In genomic region chrX:7915669-7916068, GRCm38 (mm10) we compare ENCODE assay signal across 15 mouse cellular contexts. TPM values are rescaled to one million over a fixed set of nuclear protein-coding genes. Genes with fewer than 3 reads are reported as not detected.
DNase-seq lines count a peak whose midpoint lies in the region; ATAC-seq and TF ChIP-seq lines count a peak whose summit lies in the region.
"Not testable (repeated sequence)": the region's sequence is repeated elsewhere in the genome, so short reads cannot be mapped to it uniquely, and the experiment has no call there.
"Had no signal": no experiment of that assay in that cellular context is flagged by ENCODE, and none has a peak within 500 bp of the region (broad histone marks: within the 10 kb centered on the region; RNA-seq: fewer than 3 reads in every experiment).

No protein-coding gene starts in this region.

- not testable (repeated sequence) for H3K27ac ChIP-seq in CH12.LX (ENCODE audit: insufficient read depth, low read depth); hindbrain, postnatal 0 days; lung, postnatal 0 days (ENCODE audit: low read length)

- WGBS in hindbrain, postnatal 0 days: 26% methylated on average over 3 of the region's 3 CpGs
- WGBS in lung, postnatal 0 days: 17% methylated on average over 3 of the region's 3 CpGs

- not testable (repeated sequence) for H3K9ac ChIP-seq in CH12.LX (ENCODE audit: insufficient read depth, low read depth); hindbrain, postnatal 0 days (replicated peaks; ENCODE audit: low read length); lung, postnatal 0 days (replicated peaks; ENCODE audit: low read depth)

- H3K79me2 ChIP-seq in CH12.LX (replicated peaks; ENCODE audit: control insufficient read depth, extremely low read depth, insufficient read depth, poor library complexity, severe bottlenecking): not testable (repeated sequence)

- H3K4me2 ChIP-seq in CH12.LX (ENCODE audit: insufficient read depth, low read depth, poor library complexity, severe bottlenecking); hindbrain, postnatal 0 days (ENCODE audit: low read depth, low read length); lung, postnatal 0 days (replicated peaks; ENCODE audit: low read depth, low read length): not testable (repeated sequence)

- not testable (repeated sequence) for DNase-seq in CH12.LX (ENCODE audit: extremely low read depth); lung, postnatal 0 days (ENCODE audit: low spot score)
- DNase-seq in adrenal gland, postnatal 36 days: peak; percentile 44 to 46
- DNase-seq in hindbrain, postnatal 0 days (ENCODE audit: low spot score): peak; percentile 20
- peak; percentile 45 to 48 for DNase-seq in kidney, postnatal 36 days
- DNase-seq in naive thymus-derived CD4-positive, alpha-beta T cell, adult 2 months (ENCODE audit: low read depth): peak; percentile 27
- DNase-seq in thymus, postnatal 25 days: peak; percentile 39

- TF ChIP-seq RAD21 in CH12.LX (IDR thresholded peaks at IDR 0.05; ENCODE audit: low read depth, low read length): peak; percentile 10

- in situ Hi-C loops in CH12.LX (cut with MboI; ENCODE audit: low pct_ligation_motif_present, low pct_unique_long_range_greater_than_20kb, low sequenced_read_pairs): loop anchor here (25.0 kb wide), 1 partner anchor 197 kb away; no protein-coding TSS in a partner anchor

- TF ChIP-seq POLR2A in CH12.LX (IDR thresholded peaks at IDR 0.05; ENCODE audit: low read depth, low read length): not testable (repeated sequence)

- not testable (repeated sequence) for H3K4me1 ChIP-seq in CH12.LX (ENCODE audit: control insufficient read depth in 1 of 2, insufficient read depth in 2 of 2); hindbrain, postnatal 0 days (ENCODE audit: insufficient read depth, low read length); lung, postnatal 0 days (ENCODE audit: insufficient read depth, low read depth, low read length)

- not testable (repeated sequence) for H3K9me3 ChIP-seq in CH12.LX (replicated peaks; ENCODE audit: low read length); hindbrain, postnatal 0 days (ENCODE audit: low read length); lung, postnatal 0 days (ENCODE audit: low read length)

- not testable (repeated sequence) for TF ChIP-seq EP300 in CH12.LX (IDR thresholded peaks at IDR 0.05; ENCODE audit: low read length); lung, postnatal 0 days (IDR thresholded peaks at IDR 0.05)

- not testable (repeated sequence) for H3K36me3 ChIP-seq in CH12.LX (replicated peaks in 1 of 2; ENCODE audit: control insufficient read depth in 1 of 2, insufficient read depth in 1 of 2, low read length in 1 of 2); hindbrain, postnatal 0 days (ENCODE audit: insufficient read depth, low read length); lung, postnatal 0 days (ENCODE audit: insufficient read depth, low read length)

- not testable (repeated sequence) for H3K4me3 ChIP-seq in CH12.LX (replicated peaks in 1 of 3; ENCODE audit: low read depth in 2 of 3, low read length in 2 of 3, poor library complexity in 1 of 3); hindbrain, postnatal 0 days (ENCODE audit: low read length); lung, postnatal 0 days (ENCODE audit: low read depth, low read length)

- ATAC-seq in erythroid progenitor cell, adult 5-6 weeks (replicated peaks; ENCODE audit: low FRiP score, poor library complexity, severe bottlenecking): peak; percentile 78; the same call in 1 of the 2 replicates
- not testable (repeated sequence) for ATAC-seq in hindbrain, postnatal 0 days; lung, postnatal 0 days

- TF ChIP-seq CTCF in CH12.LX (conservative IDR thresholded peaks at IDR 0.05 in 1 of 2, IDR thresholded peaks at IDR 0.05 in 1 of 2; ENCODE audit: low read depth in 2 of 2, low read length in 2 of 2): peak in 1 of 2 experiments; percentile 38; a peak in 2 of 4 replicates
- TF ChIP-seq CTCF in hindbrain, postnatal 0 days (IDR thresholded peaks at IDR 0.05; ENCODE audit: low read depth): peak; percentile 38; the same call in 1 of the 2 replicates
- peak; percentile 44 for TF ChIP-seq CTCF in lung, postnatal 0 days (IDR thresholded peaks at IDR 0.05)

- dilution Hi-C loops in CH12.LX (cut with MboI; ENCODE audit: extremely low pct_ligation_motif_present, extremely low pct_unique_long_range_greater_than_20kb, low sequenced_read_pairs): not testable (repeated sequence)

- H3K27me3 ChIP-seq in CH12.LX (replicated peaks); hindbrain, postnatal 0 days (ENCODE audit: insufficient read depth, low read length); lung, postnatal 0 days (replicated peaks; ENCODE audit: insufficient read depth, low read length): not testable (repeated sequence)

TF ChIP-seq in CH12.LX, 34 proteins besides CTCF, POLR2A, EP300 and RAD21:
- peak; percentile 12; the same call in 1 of the 2 replicates for TF ChIP-seq SMC3 (IDR thresholded peaks at IDR 0.05; ENCODE audit: low read depth, low read length)

RNA-seq across cellular contexts. Expression of gene Pcsk1n, which starts 4.0 kb away (rescaled TPM):
- not detected in 2 replicates for total RNA-seq in CH12.LX (2012; rRNA removed)
- not detected in 2 replicates for total RNA-seq in CH12.LX (2014; rRNA removed)
- not detected in 2 replicates for polyA plus RNA-seq in CH12.LX (2012; ENCODE audit: insufficient read length, low read depth)
- 10 to 100 TPM; 28.0 to 39.7 TPM for total RNA-seq in adrenal gland, postnatal 36 days (2021)
- total RNA-seq in erythroid progenitor cell, adult 5-6 weeks (2015; ENCODE audit: low replicate concordance): not detected in 2 replicates
- total RNA-seq in erythroid progenitor cell, adult 5-6 weeks (2017; ENCODE audit: low replicate concordance): not detected in 2 replicates
- 124 and 154 TPM in 2 replicates for total RNA-seq in hindbrain, postnatal 0 days (2014; rRNA removed)
- polyA plus RNA-seq in hindbrain, postnatal 0 days (2015; fragmentation: Nextera tagmentation; extraction: Ambion mirVana): 465 and 477 TPM in 2 replicates
- polyA plus RNA-seq in lung, postnatal 0 days (2015; fragmentation: Nextera tagmentation; extraction: Ambion mirVana): 0.15 and 0.17 TPM in 2 replicates
- total RNA-seq: G1E had no signal
- polyA plus RNA-seq: G1E had no signal

RNA-seq across cellular contexts. Expression of gene Gm10490, which starts 6.3 kb away (rescaled TPM):
- not detected in 2 replicates for total RNA-seq in CH12.LX (2012; rRNA removed)
- not detected in 2 replicates for total RNA-seq in CH12.LX (2014; rRNA removed)
- not detected in 2 replicates for polyA plus RNA-seq in CH12.LX (2012; ENCODE audit: insufficient read length, low read depth)
- total RNA-seq in adrenal gland, postnatal 36 days (2021): not detected
- total RNA-seq in erythroid progenitor cell, adult 5-6 weeks (2015; ENCODE audit: low replicate concordance): not detected in 2 replicates
- total RNA-seq in erythroid progenitor cell, adult 5-6 weeks (2017; ENCODE audit: low replicate concordance): not detected in 2 replicates
- not detected in 2 replicates for total RNA-seq in hindbrain, postnatal 0 days (2014; rRNA removed)
- not detected in 2 replicates for polyA plus RNA-seq in hindbrain, postnatal 0 days (2015; fragmentation: Nextera tagmentation; extraction: Ambion mirVana)
- not detected in 2 replicates for polyA plus RNA-seq in lung, postnatal 0 days (2015; fragmentation: Nextera tagmentation; extraction: Ambion mirVana)
- total RNA-seq: gastrocnemius, postnatal 4 days had no signal
- polyA plus RNA-seq: frontal cortex, adult 2 months; G1E; heart, embryonic 15.5 days; hindbrain, embryonic 16.5 days; limb, embryonic 15.5 days; stomach, embryonic 15.5 days had no signal

RNA-seq across cellular contexts. Expression of gene Gm10491, which starts 8.0 kb away (rescaled TPM):
- total RNA-seq in CH12.LX (2012; rRNA removed): not detected in 2 replicates
- total RNA-seq in CH12.LX (2014; rRNA removed): not detected in 2 replicates
- polyA plus RNA-seq in CH12.LX (2012; ENCODE audit: insufficient read length, low read depth): not detected in 2 replicates
- not detected for total RNA-seq in adrenal gland, postnatal 36 days (2021)
- not detected in 2 replicates for total RNA-seq in erythroid progenitor cell, adult 5-6 weeks (2015; ENCODE audit: low replicate concordance)
- total RNA-seq in erythroid progenitor cell, adult 5-6 weeks (2017; ENCODE audit: low replicate concordance): not detected in 2 replicates
- not detected in 2 replicates for total RNA-seq in hindbrain, postnatal 0 days (2014; rRNA removed)
- not detected in 2 replicates for polyA plus RNA-seq in hindbrain, postnatal 0 days (2015; fragmentation: Nextera tagmentation; extraction: Ambion mirVana)
- polyA plus RNA-seq in lung, postnatal 0 days (2015; fragmentation: Nextera tagmentation; extraction: Ambion mirVana): not detected in 2 replicates
- total RNA-seq: G1E; gastrocnemius, postnatal 4 days had no signal
- polyA plus RNA-seq: frontal cortex, adult 2 months; G1E; heart, embryonic 15.5 days; hindbrain, embryonic 16.5 days; limb, embryonic 15.5 days; stomach, embryonic 15.5 days had no signal

RNA-seq across cellular contexts. Expression of gene Eras, which starts 12.7 kb away (rescaled TPM):
- total RNA-seq in CH12.LX (2012; rRNA removed): not detected in 2 replicates
- total RNA-seq in CH12.LX (2014; rRNA removed): not detected in 2 replicates
- not detected in 2 replicates for polyA plus RNA-seq in CH12.LX (2012; ENCODE audit: insufficient read length, low read depth)
- total RNA-seq in adrenal gland, postnatal 36 days (2021): not detected
- total RNA-seq in erythroid progenitor cell, adult 5-6 weeks (2015; ENCODE audit: low replicate concordance): not detected in 2 replicates
- total RNA-seq in erythroid progenitor cell, adult 5-6 weeks (2017; ENCODE audit: low replicate concordance): not detected in 2 replicates
- not detected in 2 replicates for total RNA-seq in hindbrain, postnatal 0 days (2014; rRNA removed)
- not detected in 2 replicates for polyA plus RNA-seq in hindbrain, postnatal 0 days (2015; fragmentation: Nextera tagmentation; extraction: Ambion mirVana)
- not detected in 2 replicates for polyA plus RNA-seq in lung, postnatal 0 days (2015; fragmentation: Nextera tagmentation; extraction: Ambion mirVana)
- total RNA-seq: G1E; gastrocnemius, postnatal 4 days had no signal
- polyA plus RNA-seq: G1E; heart, embryonic 15.5 days; hindbrain, embryonic 16.5 days; limb, embryonic 15.5 days; stomach, embryonic 15.5 days had no signal

RNA-seq across cellular contexts. Expression of gene Timm17b, which starts 16.5 kb away (rescaled TPM):
- 37.6 and 38.8 TPM in 2 replicates for total RNA-seq in CH12.LX (2012; rRNA removed)
- 25.8 and 33.1 TPM in 2 replicates for total RNA-seq in CH12.LX (2014; rRNA removed)
- 75.9 and 76.7 TPM in 2 replicates for polyA plus RNA-seq in CH12.LX (2012; ENCODE audit: insufficient read length, low read depth)
- 100 to 1,000 TPM; 113 to 126 TPM for total RNA-seq in adrenal gland, postnatal 36 days (2021)
- 53.2 and 63.4 TPM in 2 replicates for total RNA-seq in erythroid progenitor cell, adult 5-6 weeks (2015; ENCODE audit: low replicate concordance)
- 10.7 and 20.7 TPM in 2 replicates for total RNA-seq in erythroid progenitor cell, adult 5-6 weeks (2017; ENCODE audit: low replicate concordance)
- 37.3 and 47.4 TPM in 2 replicates for total RNA-seq in hindbrain, postnatal 0 days (2014; rRNA removed)
- polyA plus RNA-seq in hindbrain, postnatal 0 days (2015; fragmentation: Nextera tagmentation; extraction: Ambion mirVana): 125 and 133 TPM in 2 replicates
- 82.3 and 88.9 TPM in 2 replicates for polyA plus RNA-seq in lung, postnatal 0 days (2015; fragmentation: Nextera tagmentation; extraction: Ambion mirVana)

Comparison
In these comparisons a context has a peak if more than half of its experiments do, and no peak if none do; other contexts are left out.
1. RNA of gene Pcsk1n, which starts 4.0 kb away (total RNA-seq): 124 to 154 TPM in hindbrain, postnatal 0 days and 28.0 to 39.7 TPM in adrenal gland, postnatal 36 days; not detected in CH12.LX and not detected in erythroid progenitor cell, adult 5-6 weeks; every median in the first group is over 10 times any median in the second.